Mouse (Mus musculus): Measurements from ENCODE around the gene Mapkbp1. TPM values are rescaled to one million over a fixed set of nuclear protein-coding genes. Genes with fewer than 3 reads are reported as not detected.

Mapkbp1 gene
- total and polyA plus RNA-seq, 2 experiments from 2014 or later: 1.1 to 18.7 TPM

DNA sequence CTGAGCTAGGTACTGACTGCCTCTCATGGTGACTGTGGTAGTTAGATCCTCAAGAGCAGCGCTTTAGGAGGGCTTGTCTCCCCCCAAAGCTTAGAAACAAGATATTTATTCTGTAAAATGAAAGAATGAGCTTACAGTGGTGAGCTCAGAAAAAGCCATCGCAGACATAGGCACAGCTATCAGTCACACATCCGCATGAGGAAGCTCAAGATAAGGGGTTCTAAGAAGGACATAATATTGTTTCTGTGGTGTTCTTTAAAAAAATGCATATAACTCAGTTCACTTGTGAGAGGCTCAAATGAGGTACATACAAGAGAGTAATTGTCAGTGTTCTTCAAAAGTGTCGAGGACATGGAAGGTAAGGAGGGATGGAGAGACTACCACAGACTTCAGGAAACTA is 43.4 kb downstream of the Mapkbp1 start:
- no peaks in the 10 kb centered on the region for H3K27me3 ChIP-seq (ENCODE audit: control insufficient read depth, insufficient read depth, low read length)
- H3K4me3 ChIP-seq (ENCODE audit: low read depth, low read length): no peak overlapping the region
- no peaks in the 10 kb centered on the region for H3K9me3 ChIP-seq (replicated peaks; ENCODE audit: control insufficient read depth, low read length)
- no peak overlapping the region for H3K9ac ChIP-seq (replicated peaks; ENCODE audit: low read depth, low read length)
- WGBS: 88% methylated on average over 4 of the region's 4 CpGs
- peaks cover 60% of the 10 kb centered on the region for H3K36me3 ChIP-seq (replicated peaks; ENCODE audit: control insufficient read depth, insufficient read depth, low read length)
- ATAC-seq (ENCODE audit: insufficient read depth, low read depth) (no peak), DNase-seq (ENCODE audit: low spot score) (no peak)
- H3K27ac ChIP-seq (ENCODE audit: low read depth): no peak overlapping the region
- H3K4me2 ChIP-seq (ENCODE audit: low read depth, low read length): no peak overlapping the region
- H3K4me1 ChIP-seq (ENCODE audit: control insufficient read depth, insufficient read depth): no peaks in the 10 kb centered on the region
- TF ChIP-seq CTCF (IDR thresholded peaks at IDR 0.05; ENCODE audit: low read depth) (no peak), EP300 (IDR thresholded peaks at IDR 0.05; ENCODE audit: low read depth) (no peak)

GRCm38 (mm10) chr2:120017599-120017998 is 45.1 kb downstream of the Mapkbp1 start:
- Histone ChIP-seq H3K4me3 (ENCODE audit: low read depth, low read length) (no peak overlapping the region), H3K9ac (replicated peaks; ENCODE audit: low read depth, low read length) (no peak overlapping the region), H3K27me3 (ENCODE audit: control insufficient read depth, insufficient read depth, low read length) (no peaks in the 10 kb centered on the region), H3K9me3 (replicated peaks; ENCODE audit: control insufficient read depth, low read length) (no peaks in the 10 kb centered on the region), H3K4me1 (ENCODE audit: control insufficient read depth, insufficient read depth) (no peaks in the 10 kb centered on the region), H3K27ac (ENCODE audit: low read depth) (no peak overlapping the region), H3K36me3 (replicated peaks; ENCODE audit: control insufficient read depth, insufficient read depth, low read length) (peaks cover 76% of the 10 kb centered on the region), H3K4me2 (ENCODE audit: low read depth, low read length) (no peak overlapping the region)
- ATAC-seq (ENCODE audit: insufficient read depth, low read depth) (no peak), DNase-seq (ENCODE audit: low spot score) (no peak)
- TF ChIP-seq EP300 (IDR thresholded peaks at IDR 0.05; ENCODE audit: low read depth): no peak
- no peak for TF ChIP-seq CTCF (IDR thresholded peaks at IDR 0.05; ENCODE audit: low read depth)
- 93% methylated on average over 12 of the region's 12 CpGs for WGBS

DNA sequence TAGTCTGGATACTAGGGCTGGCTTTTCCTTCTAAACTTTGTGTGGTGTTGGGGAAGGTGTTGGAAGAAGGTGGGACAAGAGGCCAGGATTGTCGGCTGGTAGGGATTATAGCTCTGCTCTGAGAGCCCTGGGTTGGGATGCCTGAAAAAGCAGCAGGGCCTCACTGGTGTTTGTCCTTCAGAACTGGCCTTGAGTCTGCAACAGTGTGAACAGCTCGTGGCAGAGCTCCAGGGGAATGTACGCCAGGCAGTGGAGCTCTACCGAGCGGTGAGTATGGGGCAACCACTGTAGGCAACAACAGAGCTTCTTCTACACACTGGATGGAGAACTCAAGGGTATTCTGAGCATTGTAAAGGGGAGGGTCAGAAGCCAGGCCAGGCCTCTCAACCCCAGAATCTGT is 51.8 kb downstream of the Mapkbp1 start:
- Histone ChIP-seq H3K36me3 (replicated peaks; ENCODE audit: control insufficient read depth, insufficient read depth, low read length) (peaks cover 43% of the 10 kb centered on the region), H3K9me3 (replicated peaks; ENCODE audit: control insufficient read depth, low read length) (no peaks in the 10 kb centered on the region), H3K27me3 (ENCODE audit: control insufficient read depth, insufficient read depth, low read length) (no peaks in the 10 kb centered on the region), H3K4me1 (ENCODE audit: control insufficient read depth, insufficient read depth) (peaks cover 20% of the 10 kb centered on the region), H3K9ac (replicated peaks; ENCODE audit: low read depth, low read length) (no peak overlapping the region), H3K4me2 (ENCODE audit: low read depth, low read length) (no peak overlapping the region), H3K4me3 (ENCODE audit: low read depth, low read length) (no peak overlapping the region), H3K27ac (ENCODE audit: low read depth) (peak overlapping the region; percentile 91)
- TF ChIP-seq EP300 (IDR thresholded peaks at IDR 0.05; ENCODE audit: low read depth): no peak
- TF ChIP-seq CTCF (IDR thresholded peaks at IDR 0.05; ENCODE audit: low read depth): no peak
- ATAC-seq (ENCODE audit: insufficient read depth, low read depth) (peak; percentile 72), DNase-seq (ENCODE audit: low spot score) (peak; percentile 70)
- 42% methylated on average over 5 of the region's 5 CpGs for WGBS

DNA sequence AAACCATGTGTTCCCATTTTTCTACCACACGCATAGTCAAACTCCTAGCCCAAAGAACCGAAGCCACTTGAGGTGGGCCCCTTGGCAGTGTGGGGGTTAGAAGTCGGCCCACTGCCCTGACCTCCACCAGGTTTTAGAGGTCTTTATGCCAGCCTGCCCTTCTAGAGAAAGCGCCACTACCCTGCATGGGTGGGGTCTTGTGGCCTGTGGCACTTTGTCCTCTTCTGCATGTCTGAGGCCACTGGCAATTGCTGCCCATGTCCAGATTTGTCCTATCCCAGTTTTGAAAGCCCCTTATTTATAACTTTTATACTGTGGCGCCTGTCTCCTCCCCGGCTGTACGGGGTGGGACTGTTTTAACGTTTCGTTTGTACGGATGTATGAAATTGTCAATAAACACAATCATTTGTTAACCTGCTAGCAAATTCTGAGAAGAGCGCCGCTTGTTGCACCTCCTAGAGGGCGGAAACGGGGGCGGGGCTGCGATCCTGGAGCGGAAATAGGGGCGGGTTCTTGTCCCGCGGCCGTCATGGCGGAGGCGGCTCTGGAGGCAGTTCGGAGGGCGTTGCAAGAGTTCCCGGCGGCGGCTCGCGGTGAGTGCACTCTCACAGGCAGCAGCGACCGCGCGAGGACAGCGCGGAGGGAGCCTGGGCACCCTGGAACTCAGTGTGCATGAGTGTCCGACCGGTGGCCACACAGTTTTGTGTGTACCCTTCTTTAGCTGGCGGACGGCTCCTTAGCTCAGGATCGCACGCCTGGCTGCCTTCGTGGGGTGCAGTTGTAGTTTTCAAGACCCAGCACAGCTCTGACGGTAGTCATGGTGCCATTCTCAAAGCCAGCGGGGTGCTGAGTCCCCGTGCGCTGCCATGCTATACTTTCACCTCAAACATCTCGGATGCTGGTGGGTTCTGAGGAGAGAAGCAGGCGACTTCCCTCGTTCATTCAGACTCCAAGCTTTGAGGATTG is 54.8 kb downstream of the Mapkbp1 start, which contains the start of the genes Jmjd7 and Gm28042:
TSS of gene Jmjd7 (plus strand) at position 500 of the 966 bp plus-strand sequence.
TSS of gene Gm28042 (plus strand) at position 510 of the 966 bp plus-strand sequence.
- peak; percentile 83 for ATAC-seq (ENCODE audit: insufficient read depth, low read depth)

GRCm38 (mm10) chr2:120027950-120028331 is 55.4 kb downstream of the Mapkbp1 start:
- Histone ChIP-seq H3K36me3 (replicated peaks; ENCODE audit: control insufficient read depth, insufficient read depth, low read length) (peaks cover 31% of the 10 kb centered on the region), H3K4me1 (ENCODE audit: control insufficient read depth, insufficient read depth) (peaks cover 20% of the 10 kb centered on the region), H3K4me3 (ENCODE audit: low read depth, low read length) (peak overlapping the region; percentile 66), H3K4me2 (ENCODE audit: low read depth, low read length) (peak overlapping the region; percentile 81), H3K9ac (replicated peaks; ENCODE audit: low read depth, low read length) (peak overlapping the region; percentile 68), H3K27ac (ENCODE audit: low read depth) (peak overlapping the region; percentile 86), H3K9me3 (replicated peaks; ENCODE audit: control insufficient read depth, low read length) (no peaks in the 10 kb centered on the region), H3K27me3 (ENCODE audit: control insufficient read depth, insufficient read depth, low read length) (no peaks in the 10 kb centered on the region)
- no peak for TF ChIP-seq EP300 (IDR thresholded peaks at IDR 0.05; ENCODE audit: low read depth)
- no peak for TF ChIP-seq CTCF (IDR thresholded peaks at IDR 0.05; ENCODE audit: low read depth)
- DNase-seq (ENCODE audit: low spot score): no peak
- 46% methylated on average over 3 of the region's 3 CpGs for WGBS
- ATAC-seq (ENCODE audit: insufficient read depth, low read depth): no peak; the same call in 1 of the 2 replicates

More for the DNA sequence above, 54.8 kb downstream of the Mapkbp1 start, which contains the start of the genes Jmjd7 and Gm28042:
- 5% methylated on average over 50 of the region's 50 CpGs for WGBS
- DNase-seq (ENCODE audit: low spot score): peak; percentile 94
- Histone ChIP-seq H3K27me3 (ENCODE audit: control insufficient read depth, insufficient read depth, low read length) (no peaks in the 10 kb centered on the region), H3K27ac (ENCODE audit: low read depth) (peak within 1 kb of the TSS; percentile 86), H3K9ac (replicated peaks; ENCODE audit: low read depth, low read length) (peak within 1 kb of the TSS; percentile 68), H3K9me3 (replicated peaks; ENCODE audit: control insufficient read depth, low read length) (no peaks in the 10 kb centered on the region), H3K4me1 (ENCODE audit: control insufficient read depth, insufficient read depth) (peaks cover 20% of the 10 kb centered on the region), H3K4me2 (ENCODE audit: low read depth, low read length) (peak within 1 kb of the TSS; percentile 81), H3K4me3 (ENCODE audit: low read depth, low read length) (peak within 1 kb of the TSS; percentile 66), H3K36me3 (replicated peaks; ENCODE audit: control insufficient read depth, insufficient read depth, low read length) (peaks cover 36% of the 10 kb centered on the region)
- no peak; the same call in 1 of the 2 replicates for TF ChIP-seq CTCF (IDR thresholded peaks at IDR 0.05; ENCODE audit: low read depth)
- TF ChIP-seq EP300 (IDR thresholded peaks at IDR 0.05; ENCODE audit: low read depth): no peak
